In the genomic region with DNA sequence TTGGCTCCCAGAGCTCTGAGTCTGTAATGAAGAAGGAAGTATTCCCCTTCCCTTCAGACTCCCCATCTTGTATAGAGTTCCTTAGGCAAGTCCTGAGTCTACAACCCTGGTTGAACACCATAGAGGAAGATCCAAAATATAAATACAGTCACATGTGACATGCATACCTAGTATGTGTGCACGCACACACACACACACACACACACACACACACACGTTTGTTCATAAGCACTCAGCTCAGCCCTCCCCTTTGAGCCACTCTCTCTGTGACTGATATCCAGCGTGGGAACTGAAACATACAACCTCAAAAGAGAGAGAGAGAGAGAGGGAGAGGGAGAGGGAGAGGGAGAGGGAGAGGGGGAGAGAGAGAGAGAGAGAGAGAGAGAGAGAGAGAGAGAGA, we compare ENCODE assay signal across 18 mouse cellular contexts.
DNase-seq lines count a peak whose midpoint lies in the region; ATAC-seq and TF ChIP-seq lines count a peak whose summit lies in the region.
"Had no signal": no experiment of that assay in that cellular context is flagged by ENCODE, and none has a peak within 500 bp of the region (broad histone marks: within the 10 kb centered on the region; RNA-seq: fewer than 3 reads in every experiment).

No protein-coding gene starts in this region.

- TF ChIP-seq CTCF in midbrain, postnatal 0 days (IDR thresholded peaks at IDR 0.05), result no peak

- ATAC-seq in hindbrain, embryonic 13.5 days (ENCODE audit: low FRiP score), result no peak
- no peak for ATAC-seq in hindbrain, embryonic 11.5 days (ENCODE audit: low FRiP score)
- ATAC-seq in midbrain, embryonic 12.5 days (ENCODE audit: low FRiP score, low read depth), result no peak
- ATAC-seq in midbrain, embryonic 11.5 days (ENCODE audit: low FRiP score), result no peak
- ATAC-seq in midbrain, embryonic 14.5 days (ENCODE audit: low FRiP score, low TSS enrichment), result no peak
- peak; percentile 25; the same call in 1 of the 2 replicates for ATAC-seq in midbrain, postnatal 0 days (ENCODE audit: low FRiP score)
- ATAC-seq: intestine, postnatal 0 days; liver, embryonic 12.5 days had no signal

- peaks cover 28% of the 10 kb centered on the region for H3K4me1 ChIP-seq in hindbrain, embryonic 13.5 days (replicated peaks)
- no peaks in the 10 kb centered on the region for H3K4me1 ChIP-seq in hindbrain, embryonic 11.5 days (replicated peaks; ENCODE audit: control insufficient read depth, insufficient read depth, low read length)
- H3K4me1 ChIP-seq in midbrain, embryonic 12.5 days, result peaks cover 23% of the 10 kb centered on the region
- H3K4me1 ChIP-seq in midbrain, embryonic 11.5 days (ENCODE audit: control insufficient read depth, insufficient read depth, low read length), result peaks cover 7% of the 10 kb centered on the region
- H3K4me1 ChIP-seq in midbrain, embryonic 14.5 days (ENCODE audit: control insufficient read depth, insufficient read depth, low read length), result peaks cover 21% of the 10 kb centered on the region
- peaks cover 10% of the 10 kb centered on the region for H3K4me1 ChIP-seq in midbrain, postnatal 0 days (ENCODE audit: insufficient read depth, low read length)
- H3K4me1 ChIP-seq: embryonic facial prominence, embryonic 12.5 days; limb, embryonic 13.5 days; liver, embryonic 12.5 days had no signal

- peak overlapping the region; percentile 53; the same call in 1 of the 2 replicates for H3K27ac ChIP-seq in hindbrain, embryonic 13.5 days
- H3K27ac ChIP-seq in hindbrain, embryonic 11.5 days (ENCODE audit: low read depth, low read length), result no peak overlapping the region
- H3K27ac ChIP-seq in midbrain, embryonic 12.5 days (replicated peaks), result 0 out of 2 replicates have a peak overlapping the region, but pooled peaks have one; percentile 39
- H3K27ac ChIP-seq in midbrain, embryonic 11.5 days (ENCODE audit: low read depth, low read length), result no peak overlapping the region
- peak overlapping the region; percentile 57; the same call in 1 of the 2 replicates for H3K27ac ChIP-seq in midbrain, embryonic 14.5 days (replicated peaks; ENCODE audit: low read depth, low read length)
- peak overlapping the region; percentile 38; the same call in 1 of the 2 replicates for H3K27ac ChIP-seq in midbrain, postnatal 0 days (ENCODE audit: low read depth, low read length)
- H3K27ac ChIP-seq: embryonic facial prominence, embryonic 12.5 days; limb, embryonic 13.5 days; liver, embryonic 12.5 days; neural tube, embryonic 12.5 days had no signal

- H3K9ac ChIP-seq in hindbrain, embryonic 13.5 days, result no peak overlapping the region
- H3K9ac ChIP-seq in hindbrain, embryonic 11.5 days (ENCODE audit: low read depth, low read length), result no peak overlapping the region
- H3K9ac ChIP-seq in midbrain, embryonic 12.5 days (replicated peaks), result no peak overlapping the region
- no peak overlapping the region for H3K9ac ChIP-seq in midbrain, embryonic 11.5 days (ENCODE audit: low read length)
- no peak overlapping the region for H3K9ac ChIP-seq in midbrain, embryonic 14.5 days (replicated peaks; ENCODE audit: low read length)
- no peak overlapping the region for H3K9ac ChIP-seq in midbrain, postnatal 0 days (replicated peaks; ENCODE audit: low read length, poor library complexity, severe bottlenecking)
- H3K9ac ChIP-seq: embryonic facial prominence, embryonic 12.5 days; limb, embryonic 13.5 days; liver, embryonic 12.5 days; neural tube, embryonic 12.5 days had no signal

- H3K9me3 ChIP-seq in hindbrain, embryonic 13.5 days, result no peaks in the 10 kb centered on the region
- H3K9me3 ChIP-seq in hindbrain, embryonic 11.5 days (ENCODE audit: control insufficient read depth, low read length), result no peaks in the 10 kb centered on the region
- no peaks in the 10 kb centered on the region for H3K9me3 ChIP-seq in midbrain, embryonic 12.5 days
- no peaks in the 10 kb centered on the region for H3K9me3 ChIP-seq in midbrain, embryonic 11.5 days (ENCODE audit: control insufficient read depth, low read length)
- H3K9me3 ChIP-seq in midbrain, embryonic 14.5 days (ENCODE audit: control insufficient read depth, low read length), result no peaks in the 10 kb centered on the region
- H3K9me3 ChIP-seq in midbrain, postnatal 0 days (ENCODE audit: low read length), result no peaks in the 10 kb centered on the region
- H3K9me3 ChIP-seq: embryonic facial prominence, embryonic 12.5 days; limb, embryonic 13.5 days; liver, embryonic 12.5 days; neural tube, embryonic 12.5 days had no signal

- H3K4me2 ChIP-seq in hindbrain, embryonic 13.5 days, result no peak overlapping the region
- no peak overlapping the region for H3K4me2 ChIP-seq in hindbrain, embryonic 11.5 days (replicated peaks; ENCODE audit: low read depth, low read length)
- H3K4me2 ChIP-seq in midbrain, embryonic 12.5 days (replicated peaks), result no peak overlapping the region
- no peak overlapping the region for H3K4me2 ChIP-seq in midbrain, embryonic 11.5 days
- no peak overlapping the region; the same call in 1 of the 2 replicates for H3K4me2 ChIP-seq in midbrain, embryonic 14.5 days (ENCODE audit: low read length)
- H3K4me2 ChIP-seq in midbrain, postnatal 0 days (ENCODE audit: low read depth, low read length, poor library complexity, severe bottlenecking), result no peak overlapping the region
- H3K4me2 ChIP-seq: embryonic facial prominence, embryonic 12.5 days; limb, embryonic 13.5 days; liver, embryonic 12.5 days; neural tube, embryonic 12.5 days had no signal

- H3K27me3 ChIP-seq in hindbrain, embryonic 13.5 days, result no peaks in the 10 kb centered on the region
- no peaks in the 10 kb centered on the region for H3K27me3 ChIP-seq in hindbrain, embryonic 11.5 days (ENCODE audit: control insufficient read depth, insufficient read depth, low read length)
- no peaks in the 10 kb centered on the region for H3K27me3 ChIP-seq in midbrain, embryonic 12.5 days
- no peaks in the 10 kb centered on the region for H3K27me3 ChIP-seq in midbrain, embryonic 11.5 days (ENCODE audit: control insufficient read depth, insufficient read depth, low read length)
- no peaks in the 10 kb centered on the region for H3K27me3 ChIP-seq in midbrain, embryonic 14.5 days (ENCODE audit: control insufficient read depth, insufficient read depth, low read length)
- H3K27me3 ChIP-seq in midbrain, postnatal 0 days (ENCODE audit: insufficient read depth, low read length), result no peaks in the 10 kb centered on the region
- H3K27me3 ChIP-seq: embryonic facial prominence, embryonic 12.5 days; limb, embryonic 13.5 days; liver, embryonic 12.5 days; neural tube, embryonic 12.5 days had no signal

- H3K36me3 ChIP-seq in hindbrain, embryonic 13.5 days, result no peaks in the 10 kb centered on the region
- H3K36me3 ChIP-seq in hindbrain, embryonic 11.5 days (ENCODE audit: control insufficient read depth, insufficient read depth, low read length), result no peaks in the 10 kb centered on the region
- H3K36me3 ChIP-seq in midbrain, embryonic 12.5 days, result no peaks in the 10 kb centered on the region
- H3K36me3 ChIP-seq in midbrain, embryonic 11.5 days (ENCODE audit: control insufficient read depth, insufficient read depth, low read length), result no peaks in the 10 kb centered on the region
- H3K36me3 ChIP-seq in midbrain, embryonic 14.5 days (ENCODE audit: control insufficient read depth, insufficient read depth, low read length), result no peaks in the 10 kb centered on the region
- no peaks in the 10 kb centered on the region for H3K36me3 ChIP-seq in midbrain, postnatal 0 days (ENCODE audit: insufficient read depth, low read length)
- H3K36me3 ChIP-seq: embryonic facial prominence, embryonic 12.5 days; limb, embryonic 13.5 days; liver, embryonic 12.5 days; neural tube, embryonic 12.5 days had no signal

- WGBS in hindbrain, embryonic 13.5 days, result 62% methylated on average over 3 of the region's 3 CpGs
- WGBS in hindbrain, embryonic 11.5 days, result 74% methylated on average over 3 of the region's 3 CpGs
- WGBS in midbrain, embryonic 12.5 days, result 65% methylated on average over 3 of the region's 3 CpGs
- 82% methylated on average over 3 of the region's 3 CpGs for WGBS in midbrain, embryonic 11.5 days
- WGBS in midbrain, embryonic 14.5 days, result 58% methylated on average over 3 of the region's 3 CpGs
- WGBS in midbrain, postnatal 0 days, result 41% methylated on average over 3 of the region's 3 CpGs

- no peak for DNase-seq in hindbrain, embryonic 11.5 days (ENCODE audit: low spot score)
- DNase-seq in midbrain, embryonic 11.5 days (ENCODE audit: low spot score, missing footprints), result no peak
- DNase-seq in midbrain, embryonic 14.5 days, result peak; percentile 24
- DNase-seq in midbrain, postnatal 0 days (ENCODE audit: low spot score), result no peak
- DNase-seq in cerebellum, adult 9-11 months, result no peak
- DNase-seq: adrenal gland, adult 2 months; cerebellum, adult 18-20 months; kidney, postnatal 25 days; lung, adult 18-20 months; lung, postnatal 14 days; thymus, postnatal 14 days had no signal

- no peak overlapping the region for H3K4me3 ChIP-seq in hindbrain, embryonic 13.5 days
- H3K4me3 ChIP-seq in hindbrain, embryonic 11.5 days (ENCODE audit: low read depth, low read length), result no peak overlapping the region
- H3K4me3 ChIP-seq in midbrain, embryonic 12.5 days, result no peak overlapping the region
- no peak overlapping the region for H3K4me3 ChIP-seq in midbrain, embryonic 11.5 days (ENCODE audit: low read depth, low read length)
- no peak overlapping the region for H3K4me3 ChIP-seq in midbrain, embryonic 14.5 days (replicated peaks; ENCODE audit: low read depth, low read length)
- no peak overlapping the region for H3K4me3 ChIP-seq in midbrain, postnatal 0 days (ENCODE audit: low read depth, low read length)
- H3K4me3 ChIP-seq: embryonic facial prominence, embryonic 12.5 days; limb, embryonic 13.5 days; liver, embryonic 12.5 days; neural tube, embryonic 12.5 days had no signal

Comparison
In these comparisons a context has a peak if more than half of its experiments do, and no peak if none do; other contexts are left out.
1. H3K27ac ChIP-seq: peak in hindbrain, embryonic 13.5 days (single experiment), midbrain, embryonic 12.5 days (single experiment), midbrain, embryonic 14.5 days (single experiment) and midbrain, postnatal 0 days (single experiment); none in hindbrain, embryonic 11.5 days (single experiment) and midbrain, embryonic 11.5 days (single experiment).